In the genomic region with DNA sequence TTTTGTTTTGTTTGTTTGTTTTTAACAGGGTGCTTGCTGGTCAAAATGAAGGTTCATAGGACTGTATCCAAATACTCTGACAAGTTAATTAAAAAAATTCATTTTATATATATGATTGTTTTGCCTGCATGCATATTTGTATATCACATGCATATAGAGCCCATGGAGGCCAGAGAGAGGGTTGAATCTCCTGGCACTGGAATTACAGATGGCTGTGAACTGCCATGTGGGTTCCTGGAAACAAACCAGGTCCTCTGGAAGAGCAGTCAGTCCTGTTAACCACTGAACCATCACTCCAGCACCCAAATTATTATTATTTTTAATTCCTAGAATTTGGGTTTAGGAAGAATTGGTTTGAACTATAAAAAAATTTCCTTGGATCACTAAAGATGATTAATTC, we compare ENCODE assay signal across 23 mouse cellular contexts. TPM values are rescaled to one million over a fixed set of nuclear protein-coding genes. Genes with fewer than 3 reads are reported as not detected.
DNase-seq lines count a peak whose midpoint lies in the region.
"Had no signal": no experiment of that assay in that cellular context is flagged by ENCODE, and none has a peak within 500 bp of the region (broad histone marks: within the 10 kb centered on the region; RNA-seq: fewer than 3 reads in every experiment).

No protein-coding gene starts in this region.

- no peaks in the 10 kb centered on the region for H3K27me3 ChIP-seq in splenic B cell, adult 2 months (ENCODE audit: control insufficient read depth, insufficient read depth, low read length, poor library complexity, severe bottlenecking)
- H3K27me3 ChIP-seq: forebrain, embryonic 13.5 days; heart, embryonic 15.5 days; hindbrain, embryonic 13.5 days had no signal

- H3K36me3 ChIP-seq in splenic B cell, adult 2 months (ENCODE audit: control insufficient read depth, insufficient read depth, low read length, poor library complexity, severe bottlenecking), result no peaks in the 10 kb centered on the region
- H3K36me3 ChIP-seq: forebrain, embryonic 10.5 days; heart, embryonic 12.5 days; heart, embryonic 15.5 days; hindbrain, embryonic 10.5 days; hindbrain, embryonic 13.5 days had no signal

- peak; percentile 74 for DNase-seq in heart, adult 11 months
- DNase-seq in heart, adult 18-20 months, result no peak
- DNase-seq in testis, postnatal 10 days (ENCODE audit: low spot score), result peak; percentile 11
- DNase-seq in testis, postnatal 14 days (ENCODE audit: low spot score), result no peak
- DNase-seq in splenic B cell, adult 2 months (ENCODE audit: low read depth, low spot score), result peak; percentile 62
- no peak for DNase-seq in layer of hippocampus, adult 18-20 months (ENCODE audit: low spot score in 2 of 2)
- DNase-seq: adrenal gland, postnatal 25 days; cerebellum, adult 11 months; cerebellum, adult 9-11 months; gastrocnemius, postnatal 10 days; gastrocnemius, postnatal 36 days had no signal

RNA-seq across cellular contexts. Expression of a gene that starts 7.7 kb away (rescaled TPM):
- 10 to 100 TPM; 52.0 to 53.2 TPM for total RNA-seq in heart, adult 18-20 months (2021)
- total RNA-seq in layer of hippocampus, adult 18-20 months (2021), result 1 to 10 TPM; 1.3 to 1.4 TPM

RNA-seq across cellular contexts. Expression of a gene that starts 10.4 kb away (rescaled TPM):
- total RNA-seq in heart, adult 18-20 months (2021), result 10 to 100 TPM; 54.9 to 60.2 TPM
- 1 to 10 TPM; 1.6 to 2.0 TPM for total RNA-seq in layer of hippocampus, adult 18-20 months (2021)

RNA-seq across cellular contexts. Expression of a gene that starts 30.2 kb away (rescaled TPM):
- under 1 TPM in 1 of 2 experiments, not detected in 1; 0.46 TPM for total RNA-seq in heart, adult 18-20 months (2021)
- total RNA-seq in layer of hippocampus, adult 18-20 months (2021), result not detected
- total RNA-seq: adrenal gland, adult 8-10 months; adrenal gland, postnatal 25 days; ES-E14; gastrocnemius, adult 18-20 months; gastrocnemius, postnatal 10 days; gastrocnemius, postnatal 36 days; granulocyte monocyte progenitor cell, adult 5-6 weeks; heart, postnatal 10 days; heart, postnatal 36 days had no signal

RNA-seq across cellular contexts. Expression of a gene that starts 37.8 kb away (rescaled TPM):
- total RNA-seq in heart, adult 18-20 months (2021), result 10 to 100 TPM; 36.6 to 43.8 TPM
- 1 to 10 TPM; 1.3 to 1.9 TPM for total RNA-seq in layer of hippocampus, adult 18-20 months (2021)

RNA-seq across cellular contexts. Expression of a gene that starts 56.6 kb away (rescaled TPM):
- total RNA-seq in heart, adult 18-20 months (2021), result 1 to 10 TPM in 1 of 2 experiments, under 1 TPM in 1; 0.77 to 5.7 TPM
- total RNA-seq in layer of hippocampus, adult 18-20 months (2021), result under 1 TPM; 0.20 to 0.37 TPM
- total RNA-seq: ES-E14 had no signal

Comparison
In these comparisons a context has a peak if more than half of its experiments do, and no peak if none do; other contexts are left out.
1. DNase-seq: peak in heart, adult 11 months (single experiment), testis, postnatal 10 days (single experiment) and splenic B cell, adult 2 months (single experiment); none in heart, adult 18-20 months (0 of 2), testis, postnatal 14 days (single experiment) and layer of hippocampus, adult 18-20 months (0 of 2).
2. RNA of a gene that starts 7.7 kb away (total RNA-seq): 52.0 to 53.2 TPM in heart, adult 18-20 months; 1.3 to 1.4 TPM in layer of hippocampus, adult 18-20 months; every median in the first group is over 10 times any median in the second.
3. RNA of a gene that starts 10.4 kb away (total RNA-seq): 54.9 to 60.2 TPM in heart, adult 18-20 months; 1.6 to 2.0 TPM in layer of hippocampus, adult 18-20 months; every median in the first group is over 10 times any median in the second.